Mouse (Mus musculus) cortical plate, adult 2 months (tissue): ENCODE data around the gene Mrpl16. TPM values are rescaled to one million over a fixed set of nuclear protein-coding genes. Genes with fewer than 3 reads are reported as not detected.

ENCODE experiments used
- H3K27ac ChIP-seq: fragments of 200-500 bp; 2 replicates; pipeline ENCODE4 v1.5.1; 2012; ENCODE audit warnings: low read length, control low read depth, inconsistent platforms; ENCODE audit not compliant: insufficient read depth
- H3K4me1 ChIP-seq: fragments of 200-500 bp; 2 replicates; pipeline ENCODE4 v1.6.1; 2011; ENCODE audit warnings: low read length; ENCODE audit not compliant: control insufficient read depth, insufficient read depth
- H3K4me3 ChIP-seq: fragments of 200-500 bp; 2 replicates; pipeline ENCODE4 v1.5.1; 2011; ENCODE audit warnings: mild to moderate bottlenecking, low read length, control low read depth; ENCODE audit not compliant: insufficient read depth
- CTCF ChIP-seq: fragments of 200-500 bp; IDR thresholded peaks from 2 replicates; pipeline ENCODE4 v1.5.1; 2011; ENCODE audit warnings: mild to moderate bottlenecking, control low read depth, low read length; ENCODE audit not compliant: insufficient read depth; ENCODE audit errors: extremely low read depth
- POLR2A ChIP-seq: fragments of 200-500 bp; IDR thresholded peaks from 2 replicates; pipeline ENCODE4 v1.6.1; 2011; ENCODE audit warnings: mild to moderate bottlenecking, low read length, control low read depth; ENCODE audit not compliant: insufficient read depth; ENCODE audit errors: extremely low read depth
- polyA plus RNA-seq: library from polyadenylated mRNA; depleted of rRNA; stranded (reverse); fragments of >200 nt; gene quantifications from 2 replicates; pipeline ENCODE4 v1.2.3, GENCODE M21; 2012; rRNA removed

Mrpl16 gene
- polyA plus RNA-seq, 1 experiment = 38.9 TPM

- Histone ChIP-seq H3K27ac (no peak overlapping the region), H3K4me3 (no peak overlapping the region)
- TF ChIP-seq CTCF (no peak), POLR2A (no peak)
Observed at GRCm38 (mm10) chr19:11814742-11815333, 44.6 kb downstream of the Mrpl16 start.

GRCm38 (mm10) chr19:11816706-11817105 is 46.5 kb downstream of the Mrpl16 start:
- no peak for TF ChIP-seq POLR2A
- no peak for TF ChIP-seq CTCF
- H3K4me1 ChIP-seq = peaks cover 4% of the 10 kb centered on the region; the same call in 1 of the 2 replicates
- H3K27ac ChIP-seq = no peak overlapping the region
- H3K4me3 ChIP-seq = no peak overlapping the region

More at GRCm38 (mm10) chr19:11814742-11815333, 44.6 kb downstream of the Mrpl16 start:
- H3K4me1 ChIP-seq = peaks cover 2% of the 10 kb centered on the region; the same call in 1 of the 2 replicates

- Histone ChIP-seq H3K4me3 (peak overlapping the region; percentile 61), H3K27ac (no peak overlapping the region), H3K4me1 (peaks cover 4% of the 10 kb centered on the region; the same call in 1 of the 2 replicates)
- no peak for TF ChIP-seq CTCF
- TF ChIP-seq POLR2A = no peak
Observed at GRCm38 (mm10) chr19:11817586-11817985, 47.4 kb downstream of the Mrpl16 start.

- H3K27ac ChIP-seq = peak overlapping the region; percentile 92
- peak overlapping the region; percentile 61 for H3K4me3 ChIP-seq
- TF ChIP-seq CTCF (no peak), POLR2A (no peak)
- peaks cover 4% of the 10 kb centered on the region; the same call in 1 of the 2 replicates for H3K4me1 ChIP-seq
Observed at GRCm38 (mm10) chr19:11818199-11819142, 48.3 kb downstream of the Mrpl16 start.

- peak within 1 kb of the TSS; percentile 92 for H3K27ac ChIP-seq
- peak within 1 kb of the TSS; percentile 61 for H3K4me3 ChIP-seq
- H3K4me1 ChIP-seq = peaks cover 4% of the 10 kb centered on the region; the same call in 1 of the 2 replicates
- TF ChIP-seq POLR2A = no peak
- no peak for TF ChIP-seq CTCF
Observed at GRCm38 (mm10) chr19:11819143-11819700, 49.0 kb downstream of the Mrpl16 start, which contains the start of gene Stx3. Gene Stx3, minus strand, starts transcription at chr19:11819403.

GRCm38 (mm10) chr19:11819800-11820199 is 49.6 kb downstream of the Mrpl16 start:
- Histone ChIP-seq H3K4me1 (peaks cover 4% of the 10 kb centered on the region; the same call in 1 of the 2 replicates), H3K4me3 (peak overlapping the region; percentile 61), H3K27ac (no peak overlapping the region)
- peak; percentile 31; the same call in 1 of the 2 replicates for TF ChIP-seq CTCF
- TF ChIP-seq POLR2A = no peak

GRCm38 (mm10) chr19:11820211-11820610 is 50.0 kb downstream of the Mrpl16 start:
- TF ChIP-seq CTCF = 0 out of 2 replicates have a peak, but pooled peaks have one; percentile 8
- TF ChIP-seq POLR2A = no peak

GRCm38 (mm10) chr19:11823346-11824065 is 53.3 kb downstream of the Mrpl16 start:
- no peak overlapping the region for H3K27ac ChIP-seq
- H3K4me3 ChIP-seq = no peak overlapping the region
- H3K4me1 ChIP-seq = peaks cover 2% of the 10 kb centered on the region; the same call in 1 of the 2 replicates
- TF ChIP-seq CTCF (no peak), POLR2A (no peak)

More at GRCm38 (mm10) chr19:11820211-11820610, 50.0 kb downstream of the Mrpl16 start:
- H3K27ac ChIP-seq = no peak overlapping the region
- peak overlapping the region; percentile 61; the same call in 1 of the 2 replicates for H3K4me3 ChIP-seq
- H3K4me1 ChIP-seq = peaks cover 4% of the 10 kb centered on the region; the same call in 1 of the 2 replicates

Other genes with a start within 250 kb of the Mrpl16 start
- not detected in 2 replicates for gene Ms4a4d, start 233.6 kb upstream of the Mrpl16 start, polyA plus RNA-seq
- gene Ms4a6d, start 165.5 kb upstream of the Mrpl16 start, polyA plus RNA-seq = 1.5 and 1.8 TPM in 2 replicates
- gene Ms4a2, start 146.7 kb upstream of the Mrpl16 start, polyA plus RNA-seq = 0.06 TPM in 1 of 2 replicates, not detected in the other
- gene Ms4a3, start 129.5 kb upstream of the Mrpl16 start, polyA plus RNA-seq = not detected in 2 replicates
- not detected in 2 replicates for gene Oosp2, start 109.8 kb upstream of the Mrpl16 start, polyA plus RNA-seq
- not detected in 2 replicates for gene Oosp1, start 79.2 kb upstream of the Mrpl16 start, polyA plus RNA-seq
- gene Oosp3, start 73.3 kb upstream of the Mrpl16 start, polyA plus RNA-seq = not detected in 2 replicates
- not detected in 2 replicates for gene Gif, start 22.8 kb upstream of the Mrpl16 start, polyA plus RNA-seq
- 46.4 and 56.4 TPM in 2 replicates for gene Stx3, start 49.0 kb downstream of the Mrpl16 start, polyA plus RNA-seq
- not detected in 2 replicates for gene Olfr1417, start 68.8 kb downstream of the Mrpl16 start, polyA plus RNA-seq
- gene Olfr1418, start 90.7 kb downstream of the Mrpl16 start, polyA plus RNA-seq = not detected in 2 replicates
- 0.13 and 0.15 TPM in 2 replicates for gene Olfr1419, start 104.7 kb downstream of the Mrpl16 start, polyA plus RNA-seq
- not detected in 2 replicates for gene Olfr1420, start 116.2 kb downstream of the Mrpl16 start, polyA plus RNA-seq
- 15.5 and 17.2 TPM in 2 replicates for gene Patl1, start 142.0 kb downstream of the Mrpl16 start, polyA plus RNA-seq
- 36.0 and 37.1 TPM in 2 replicates for gene Osbp, start 195.6 kb downstream of the Mrpl16 start, polyA plus RNA-seq